Mouse (Mus musculus): Measurements from ENCODE around the gene Ugt1a7c.
"Not testable (repeated sequence)": the region's sequence is repeated elsewhere in the genome, so short reads cannot be mapped to it uniquely, and the experiment has no call there.

The Ugt1a7c gene

DNA sequence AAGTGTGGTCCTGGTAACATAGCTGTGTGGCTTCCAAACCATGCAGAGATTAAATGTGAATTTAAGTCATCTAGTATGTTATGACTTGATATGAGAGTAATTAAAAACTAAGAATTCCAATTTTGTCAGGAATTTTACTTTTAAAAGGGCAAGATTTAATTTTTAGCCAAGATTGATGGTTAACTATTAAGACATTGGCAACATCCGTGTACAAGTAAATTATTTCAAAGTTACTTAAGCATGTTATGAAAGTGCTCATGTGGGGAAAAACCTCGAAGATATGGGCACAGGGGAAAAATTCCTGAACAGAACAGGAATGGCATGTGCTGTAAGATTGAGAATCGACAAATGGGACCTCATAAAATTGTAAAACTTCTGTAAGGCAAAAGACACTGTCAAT lies 102.6 kb downstream of the Ugt1a7c start:
- no peak for DNase-seq (ENCODE audit: low spot score)

DNA sequence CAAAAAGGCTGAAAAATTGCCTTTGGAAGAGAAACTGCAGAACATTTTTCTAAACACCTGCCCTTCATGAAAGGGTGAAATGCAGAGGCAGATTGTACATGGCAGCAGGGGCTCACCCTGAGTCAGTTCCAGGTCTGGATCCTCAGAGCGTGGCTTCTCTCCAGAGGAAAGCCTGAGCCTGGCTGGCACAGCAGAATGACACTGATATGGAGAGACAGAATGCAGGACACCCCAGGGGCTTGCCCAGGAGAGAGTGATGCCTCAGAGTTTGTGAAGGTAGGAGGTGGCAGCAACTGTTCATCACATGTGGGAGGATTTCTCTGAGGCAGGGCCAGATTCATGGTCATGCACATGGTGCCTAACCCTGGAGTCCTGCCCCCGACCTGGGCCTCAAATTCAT lies 105.1 kb downstream of the Ugt1a7c start:
- no peak for DNase-seq (ENCODE audit: low spot score)

DNA sequence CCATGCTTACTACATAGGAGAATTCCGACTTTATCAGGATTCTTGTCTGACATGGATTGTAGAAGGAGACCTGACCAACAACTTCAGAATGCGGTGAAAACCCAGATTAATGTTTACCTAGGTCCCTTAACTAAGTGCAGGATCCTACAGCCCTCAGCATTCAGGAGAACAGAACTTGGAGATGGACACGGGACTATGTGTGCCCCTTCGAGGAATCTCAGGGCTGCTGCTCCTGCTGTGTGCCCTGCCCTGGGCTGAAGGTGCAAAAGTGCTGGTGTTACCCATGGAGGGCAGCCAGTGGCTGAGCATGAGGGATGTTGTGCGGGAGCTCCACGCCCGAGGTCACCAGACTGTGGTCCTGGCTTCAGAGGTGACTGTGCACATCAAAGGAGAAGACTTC lies 105.6 kb downstream of the Ugt1a7c start, which contains the start of gene Ugt1a2:
Gene Ugt1a2 (plus strand): TSS at position 146 of the 400 bp plus-strand sequence.
- DNase-seq (ENCODE audit: low spot score) = no peak

DNA sequence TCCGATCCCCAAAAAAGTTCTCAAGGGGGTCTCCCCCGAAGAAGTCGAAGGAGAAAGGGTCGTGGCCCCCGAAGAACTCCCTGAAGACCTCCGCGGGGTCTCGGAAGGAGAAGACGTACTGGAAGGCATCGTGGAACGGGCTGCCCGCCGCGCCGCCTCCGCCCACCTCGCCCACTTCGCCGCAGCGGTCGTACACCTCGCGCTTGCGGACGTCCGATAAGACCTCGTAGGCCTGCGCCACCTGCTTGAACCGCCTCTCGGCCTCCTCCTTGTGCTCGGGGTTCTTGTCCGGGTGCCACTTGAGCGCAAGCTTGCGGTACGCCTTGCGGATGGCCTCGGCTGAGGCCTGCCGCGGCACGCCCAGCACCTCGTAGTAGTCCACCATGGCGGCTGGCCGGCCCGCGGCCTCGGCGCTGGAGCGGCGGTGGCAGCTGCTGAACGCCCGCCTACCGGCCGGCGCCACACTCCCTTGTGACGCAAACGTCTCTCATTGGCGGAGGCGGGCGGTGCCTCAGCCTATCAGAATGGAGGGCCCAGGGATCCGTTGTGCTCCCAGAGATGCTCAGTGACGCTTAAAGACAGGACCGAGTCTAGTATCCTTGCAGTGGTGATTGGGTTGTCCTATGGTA lies 110.5 kb downstream of the Ugt1a7c start, which contains the start of gene Dnajb3:
Gene Dnajb3 (minus strand): TSS at position 489 of the 629 bp plus-strand sequence.
- DNase-seq (ENCODE audit: low spot score) = peak; percentile 75

DNA sequence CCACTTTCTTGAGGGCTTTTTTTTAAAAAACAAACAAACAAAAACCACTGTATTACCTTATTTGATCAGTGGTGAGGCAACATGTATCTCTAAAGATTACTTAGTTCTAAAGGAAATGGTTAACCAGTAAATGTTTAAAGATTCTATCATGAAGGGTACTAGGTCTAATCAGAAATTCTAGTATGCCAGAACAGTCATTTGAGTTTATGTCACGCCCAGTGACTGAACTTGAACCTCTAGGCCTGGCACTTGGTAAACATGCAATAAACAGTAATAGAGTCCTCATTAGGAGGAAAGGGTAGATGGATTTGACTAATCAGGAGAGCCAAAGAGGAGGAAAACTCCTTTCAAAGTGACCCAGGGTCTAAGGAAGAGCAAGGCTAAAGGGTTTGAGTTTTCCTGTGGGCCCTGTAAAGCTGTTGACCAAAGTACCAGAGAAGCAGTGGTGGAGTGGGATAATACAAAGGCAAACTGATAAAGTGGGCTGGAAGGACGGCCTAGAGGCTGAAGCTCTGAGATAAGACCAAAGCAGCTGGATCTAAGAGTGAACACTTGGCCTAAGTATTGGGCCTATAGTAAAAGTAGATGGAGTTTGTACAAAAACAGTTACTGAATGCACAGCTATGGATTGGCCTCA lies 112.1 kb downstream of the Ugt1a7c start:
- DNase-seq (ENCODE audit: low spot score) = no peak

DNA sequence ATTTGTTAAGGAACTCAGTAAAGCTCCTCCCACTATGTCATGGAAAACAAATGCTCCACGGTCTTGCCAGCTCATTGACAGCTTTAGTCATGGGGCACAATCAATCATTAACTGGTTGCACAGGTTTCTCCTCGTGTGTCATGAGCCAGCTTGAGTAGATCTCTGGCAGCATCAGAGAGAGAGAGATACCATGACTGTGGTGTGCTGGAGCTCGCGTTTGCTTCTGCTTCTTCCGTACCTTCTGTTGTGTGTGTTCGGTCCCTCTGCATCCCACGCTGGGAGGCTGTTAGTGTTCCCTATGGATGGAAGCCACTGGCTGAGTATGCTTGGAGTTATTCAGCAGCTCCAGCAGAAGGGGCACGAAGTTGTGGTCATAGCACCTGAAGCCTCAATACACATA lies 117.0 kb downstream of the Ugt1a7c start, which contains the start of gene Ugt1a1:
Gene Ugt1a1 (plus strand): TSS at position 148 of the 400 bp plus-strand sequence.
- peak; percentile 14 for DNase-seq (ENCODE audit: low spot score)

DNA sequence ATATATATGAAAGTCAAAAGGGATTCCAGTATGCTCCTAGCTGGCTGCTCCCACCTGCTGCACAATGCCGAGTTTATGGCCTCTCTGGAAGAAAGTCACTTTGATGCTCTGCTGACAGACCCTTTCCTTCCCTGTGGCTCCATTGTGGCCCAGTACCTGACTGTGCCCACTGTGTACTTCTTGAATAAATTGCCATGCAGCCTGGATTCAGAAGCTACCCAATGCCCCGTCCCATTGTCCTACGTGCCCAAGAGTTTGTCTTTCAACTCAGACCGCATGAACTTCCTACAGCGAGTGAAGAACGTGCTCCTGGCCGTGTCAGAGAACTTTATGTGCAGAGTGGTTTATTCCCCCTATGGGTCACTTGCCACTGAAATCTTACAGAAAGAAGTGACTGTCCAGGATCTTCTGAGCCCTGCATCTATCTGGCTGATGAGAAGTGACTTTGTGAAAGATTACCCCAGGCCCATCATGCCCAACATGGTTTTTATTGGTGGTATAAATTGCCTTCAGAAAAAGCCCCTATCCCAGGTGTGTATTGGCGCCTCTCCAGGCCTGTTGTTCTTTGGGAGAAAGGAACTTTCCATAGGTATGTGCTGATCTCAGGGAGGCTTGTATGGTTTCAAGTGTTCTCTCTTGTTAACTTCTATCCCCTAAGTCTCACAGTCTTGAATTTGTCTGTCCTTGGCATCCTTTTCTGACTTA lies 117.6 kb downstream of the Ugt1a7c start:
- DNase-seq (ENCODE audit: low spot score) = no peak

DNA sequence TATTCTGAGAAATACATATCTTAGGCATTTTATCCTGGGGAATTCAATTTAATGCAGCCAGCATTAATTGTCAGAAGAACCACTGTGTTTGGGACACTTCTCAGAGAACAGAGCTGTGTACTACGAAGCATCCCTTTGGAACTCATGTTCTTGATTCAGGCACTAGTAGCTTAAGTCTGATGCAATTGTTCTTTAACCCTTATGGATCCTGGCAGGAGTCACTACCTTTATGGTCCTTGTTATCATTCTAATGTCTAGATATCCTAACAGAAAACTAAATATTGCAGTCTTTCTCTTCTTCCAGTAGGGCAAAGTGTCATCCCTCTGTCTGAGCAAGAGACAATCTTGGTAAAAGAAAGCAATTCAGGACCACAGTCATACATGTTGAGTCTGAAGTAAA lies 118.2 kb downstream of the Ugt1a7c start:
- no peak for DNase-seq (ENCODE audit: low spot score)

DNA sequence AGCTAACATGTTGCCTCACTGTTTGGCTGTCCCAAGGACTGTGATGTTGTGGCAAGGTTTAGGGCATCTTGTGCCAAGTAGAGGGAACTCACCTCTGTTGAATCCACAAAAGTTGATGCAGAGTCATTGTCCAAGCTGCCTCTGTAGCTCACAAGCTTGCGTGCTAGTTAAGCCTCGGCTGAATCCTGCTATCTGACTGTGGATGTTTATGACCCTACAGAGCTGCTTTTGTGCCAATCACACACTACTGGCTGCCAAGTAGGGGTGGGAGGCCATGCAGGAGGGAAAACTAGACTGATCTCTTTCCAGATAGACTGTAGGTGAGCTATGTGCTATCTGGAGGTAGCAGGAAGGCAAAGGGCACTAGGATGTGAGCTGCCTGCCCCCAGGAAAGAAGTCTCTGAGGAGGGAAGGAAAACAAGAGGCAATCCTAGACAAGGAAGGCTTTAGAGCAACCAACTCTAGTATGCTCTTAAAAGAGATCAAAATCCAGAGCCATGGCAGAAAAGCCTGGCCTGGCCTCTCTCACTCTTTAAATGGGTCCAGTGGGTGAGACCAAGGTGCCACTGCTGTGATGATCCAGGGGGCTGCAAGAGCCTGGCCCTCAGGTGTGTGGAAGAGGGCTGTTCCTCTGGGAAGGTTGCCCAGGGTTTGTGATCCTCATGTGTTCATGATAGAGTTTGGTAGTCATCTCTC lies 119.1 kb downstream of the Ugt1a7c start:
- DNase-seq (ENCODE audit: low spot score) = peak; percentile 36

DNA sequence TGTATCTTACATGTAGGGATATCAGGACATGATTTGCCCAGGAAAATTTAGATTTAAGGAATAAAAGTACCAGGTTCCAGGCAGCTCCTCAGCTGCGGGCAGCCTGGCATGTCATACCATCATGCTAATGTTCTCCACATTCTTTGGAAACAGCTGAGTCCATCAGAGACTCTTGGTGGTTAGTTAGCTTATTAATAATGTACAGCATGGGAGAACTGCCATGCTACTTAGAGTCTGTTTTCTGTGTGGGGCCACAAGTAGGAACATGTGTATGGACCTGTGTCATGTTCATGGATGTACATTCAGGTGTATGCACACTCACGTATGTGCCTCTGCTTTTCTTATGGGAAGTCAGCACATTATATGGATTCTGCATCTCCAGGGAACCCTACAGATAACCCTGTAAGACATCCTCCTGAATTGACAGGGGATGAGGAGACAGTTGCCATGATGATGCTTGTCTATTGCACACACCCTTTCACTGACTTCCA lies 119.6 kb downstream of the Ugt1a7c start:
- no peak for DNase-seq (ENCODE audit: low spot score)

DNA sequence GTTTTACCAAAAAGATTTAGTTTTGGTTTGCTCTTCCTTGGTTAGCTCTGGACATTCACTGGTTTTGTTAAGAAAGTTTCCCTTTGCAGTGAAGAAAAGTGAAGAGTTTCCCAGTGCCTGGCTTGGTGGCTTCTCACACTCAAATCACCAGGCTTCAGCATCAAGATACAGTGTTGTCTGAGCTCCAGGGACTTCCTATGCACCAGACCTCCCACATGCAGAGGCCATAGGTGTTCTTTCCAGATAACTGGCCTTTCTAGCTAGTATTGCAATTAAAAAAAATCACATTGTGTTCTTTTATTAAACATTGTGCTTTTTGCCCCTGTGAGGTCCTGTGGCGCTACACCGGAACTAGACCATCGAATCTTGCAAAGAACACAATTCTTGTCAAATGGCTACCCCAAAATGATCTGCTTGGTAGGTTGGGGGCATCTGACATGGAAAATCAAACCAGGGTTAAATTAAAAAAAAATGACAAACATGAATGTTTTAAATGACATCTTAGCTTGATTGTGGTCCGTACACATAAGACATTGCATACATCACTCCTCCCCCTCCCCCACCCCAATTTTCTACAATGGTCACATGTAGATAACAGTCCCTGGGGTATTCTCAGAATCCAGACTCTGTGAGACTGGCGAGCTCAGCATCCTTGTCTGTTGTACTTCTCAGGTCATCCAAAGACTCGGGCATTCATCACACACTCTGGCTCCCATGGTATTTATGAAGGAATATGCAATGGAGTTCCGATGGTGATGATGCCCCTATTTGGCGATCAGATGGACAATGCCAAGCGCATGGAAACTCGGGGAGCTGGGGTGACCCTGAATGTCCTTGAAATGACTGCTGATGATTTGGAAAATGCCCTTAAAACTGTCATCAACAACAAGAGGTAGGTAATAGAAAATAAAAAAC lies 120.9 kb downstream of the Ugt1a7c start:
- no peak for DNase-seq (ENCODE audit: low spot score)

DNA sequence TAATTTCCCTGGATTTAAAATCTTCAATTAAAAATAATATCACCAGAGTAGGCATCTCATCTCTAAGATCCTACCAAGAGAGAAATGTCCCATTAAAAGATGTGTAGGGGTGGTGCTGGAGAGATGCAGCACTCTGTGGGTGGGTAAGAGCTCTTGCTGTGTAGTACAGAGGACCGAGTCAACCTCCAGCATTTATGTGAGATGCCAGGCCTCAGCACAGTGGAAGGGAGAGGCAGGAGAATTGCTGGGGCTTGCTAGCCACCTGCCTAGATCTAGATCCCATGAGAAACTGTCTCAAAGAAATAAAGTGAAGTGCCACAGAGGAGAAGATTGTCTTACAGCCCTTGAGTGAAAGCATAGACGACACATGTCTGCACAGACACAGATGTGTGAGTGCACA lies 121.7 kb downstream of the Ugt1a7c start:
- DNase-seq (ENCODE audit: low spot score) = no peak

DNA sequence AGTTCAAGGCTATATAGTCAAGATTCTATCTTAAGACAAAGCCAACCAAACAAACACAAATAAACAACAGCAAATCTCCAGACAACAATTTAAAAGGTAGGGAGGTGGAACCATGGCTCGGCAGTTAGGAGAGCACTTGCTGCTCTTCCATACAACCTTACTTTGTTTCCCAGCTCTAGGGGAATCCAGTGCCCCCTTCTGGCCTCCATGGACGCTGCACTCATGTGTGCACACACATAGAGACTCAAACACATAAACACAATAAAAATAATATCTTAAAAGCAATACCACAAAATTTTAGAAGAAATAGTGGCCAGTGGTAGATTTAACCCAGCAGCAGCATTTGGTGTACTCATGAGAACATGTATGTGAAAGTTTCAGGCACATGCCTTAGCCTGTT lies 122.3 kb downstream of the Ugt1a7c start:
- DNase-seq (ENCODE audit: low spot score) = no peak

DNA sequence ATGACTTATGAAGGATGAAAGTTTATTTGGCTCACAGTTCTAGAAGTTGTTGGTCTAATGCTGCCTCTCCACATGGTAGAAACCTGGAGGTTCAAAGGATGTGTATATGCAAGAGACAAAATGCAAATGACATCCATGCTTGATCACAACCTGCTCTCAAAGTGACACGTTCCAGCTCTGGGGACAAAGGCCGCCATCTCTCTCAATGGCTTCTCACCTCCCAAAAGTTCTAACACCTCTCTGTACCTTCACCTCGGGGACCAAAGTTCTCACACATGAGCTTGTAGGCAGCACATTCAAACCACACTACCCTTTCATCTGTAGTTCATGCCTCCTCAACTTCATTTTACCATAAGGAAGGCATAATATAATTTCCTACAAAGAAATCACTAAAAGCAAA lies 122.7 kb downstream of the Ugt1a7c start:
- DNase-seq (ENCODE audit: low spot score) = no peak

DNA sequence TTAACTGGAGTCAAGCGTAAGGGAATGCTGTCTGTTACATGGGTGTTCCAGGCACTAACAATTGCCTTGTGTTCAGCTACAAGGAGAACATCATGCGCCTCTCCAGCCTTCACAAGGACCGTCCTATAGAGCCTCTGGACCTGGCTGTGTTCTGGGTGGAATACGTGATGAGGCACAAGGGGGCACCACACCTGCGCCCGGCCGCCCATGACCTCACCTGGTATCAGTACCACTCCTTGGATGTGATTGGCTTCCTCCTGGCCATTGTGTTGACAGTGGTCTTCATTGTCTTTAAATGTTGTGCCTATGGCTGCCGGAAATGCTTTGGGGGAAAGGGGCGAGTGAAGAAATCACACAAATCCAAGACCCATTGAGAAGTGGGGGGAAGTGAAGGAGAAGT lies 123.2 kb downstream of the Ugt1a7c start:
- no peak for DNase-seq (ENCODE audit: low spot score)

DNA sequence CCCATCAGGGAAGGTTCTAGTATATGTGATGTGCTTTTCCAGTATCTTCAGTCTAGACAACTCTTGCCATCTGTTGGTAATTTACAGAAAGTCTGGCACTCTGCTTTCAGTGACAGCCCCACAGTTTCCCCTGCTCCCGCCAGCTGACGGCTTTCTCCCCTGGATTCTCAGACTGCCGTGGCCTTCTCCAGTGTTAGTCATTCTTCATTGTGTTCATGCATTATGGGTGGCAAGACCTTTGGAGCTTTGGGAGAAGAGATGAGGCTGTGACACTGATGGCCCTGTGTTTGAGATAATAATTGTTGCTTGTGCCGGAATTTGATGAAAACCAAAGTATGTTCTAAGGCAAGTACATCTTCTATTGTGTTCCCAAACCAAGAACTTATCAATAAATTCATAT lies 123.7 kb downstream of the Ugt1a7c start:
- no peak for DNase-seq (ENCODE audit: low spot score)

DNA sequence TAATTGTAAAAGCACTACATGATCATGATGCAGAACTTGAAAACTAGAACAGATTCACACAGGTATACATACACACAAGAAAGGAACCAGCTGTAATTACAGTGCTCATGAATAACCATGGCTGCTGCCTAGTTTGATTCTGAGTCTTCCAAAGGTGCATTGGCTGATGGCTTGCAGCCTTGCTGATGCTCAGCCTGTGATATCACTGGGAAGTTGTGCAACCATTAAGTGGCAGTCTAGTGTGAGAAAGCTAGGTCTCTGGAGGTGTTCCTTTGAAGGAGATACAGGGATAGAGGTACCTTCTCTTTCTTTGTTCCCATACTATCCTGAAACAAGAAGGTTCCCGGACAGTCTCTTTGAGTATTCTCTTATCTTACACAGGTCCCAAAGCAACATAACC lies 124.2 kb downstream of the Ugt1a7c start:
- no peak for DNase-seq (ENCODE audit: low spot score)

DNA sequence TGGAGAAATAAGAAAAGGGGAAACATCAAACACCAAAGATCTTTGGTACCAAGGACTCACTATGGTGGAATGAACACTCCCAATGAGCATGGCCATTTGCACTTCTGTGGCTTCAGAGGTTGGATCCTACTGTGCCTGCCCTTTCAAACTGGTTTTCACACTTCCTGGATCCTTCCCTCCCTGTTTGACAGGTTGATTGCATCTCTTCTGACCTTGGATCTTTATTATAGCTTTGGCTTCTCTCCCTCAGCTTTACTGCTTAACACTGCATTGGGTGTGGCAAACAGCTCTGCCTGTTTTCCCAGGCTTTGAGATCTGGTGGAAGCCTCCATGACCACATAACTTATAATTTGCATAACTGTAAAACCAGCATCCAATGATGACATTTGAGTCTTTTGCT lies 125.5 kb downstream of the Ugt1a7c start:
- DNase-seq (ENCODE audit: low spot score) = no peak

DNA sequence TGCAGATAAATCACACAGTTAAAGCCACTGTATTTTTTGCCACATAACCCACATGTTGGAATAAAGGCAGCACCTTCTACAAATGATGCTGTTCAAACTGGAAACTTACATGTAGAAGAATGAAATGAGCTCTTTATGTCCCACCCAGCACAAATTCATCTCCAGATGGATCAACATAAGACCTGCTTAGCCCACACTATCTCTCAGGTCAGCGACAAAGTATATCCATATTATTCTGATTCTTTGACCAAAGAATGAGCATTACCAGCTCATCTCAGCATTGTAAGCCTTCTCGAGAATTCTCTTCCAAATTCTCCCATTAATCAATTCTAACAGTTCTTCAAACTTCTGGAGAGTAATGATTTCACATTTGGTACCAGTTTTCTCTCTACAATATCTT lies 127.4 kb downstream of the Ugt1a7c start:
- DNase-seq (ENCODE audit: low spot score) = no peak

DNA sequence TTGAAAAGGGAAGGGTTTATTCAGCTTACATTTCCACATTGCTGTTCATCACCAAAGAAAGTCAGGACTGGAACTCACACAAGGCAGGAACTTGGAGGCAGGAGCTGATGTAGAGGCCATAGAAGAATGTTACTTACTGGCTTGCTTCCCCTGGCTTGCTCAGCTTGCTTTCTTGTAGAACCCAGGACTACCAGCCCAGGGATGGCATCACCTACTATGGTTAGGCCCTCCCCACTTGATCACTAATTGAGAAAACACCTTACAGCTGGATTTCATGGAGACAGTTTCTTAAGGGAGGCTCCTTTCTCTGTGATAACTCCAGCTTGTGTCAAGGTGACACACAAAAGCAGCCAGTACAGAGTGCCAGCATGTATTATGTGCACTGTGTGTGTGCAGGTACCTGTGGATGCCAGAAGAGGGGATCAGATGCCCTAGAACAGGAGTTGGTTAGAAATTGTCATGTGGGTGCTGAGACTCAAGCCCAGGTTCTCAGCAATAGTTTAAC lies 128.2 kb downstream of the Ugt1a7c start:
- DNase-seq (ENCODE audit: low spot score) = not testable (repeated sequence)

DNA sequence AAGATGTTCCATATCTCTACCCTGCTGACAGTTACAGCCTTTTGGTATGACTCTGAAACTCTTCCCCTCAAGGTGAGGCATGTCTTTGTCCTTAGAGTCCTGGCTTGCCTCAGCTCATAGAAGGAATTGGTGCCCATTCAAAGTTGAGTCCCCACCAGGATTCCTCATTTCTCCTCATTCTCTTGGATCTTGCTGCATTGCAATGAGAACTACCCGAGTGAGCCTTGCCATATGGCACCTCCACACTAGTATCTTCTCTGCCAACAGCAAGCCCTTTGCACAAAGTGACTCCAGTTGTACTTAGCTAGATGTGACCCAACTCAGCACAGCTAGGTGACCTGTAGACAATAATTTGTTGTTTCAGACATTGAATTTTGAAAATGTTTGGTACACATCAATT lies 128.7 kb downstream of the Ugt1a7c start:
- DNase-seq (ENCODE audit: low spot score) = no peak

All from ovary, postnatal 36 days (tissue).